Comparison of ENCODE assay signal across 8 mouse cellular contexts in genomic region chrX:95253517-95253916, GRCm38 (mm10). TPM values are rescaled to one million over a fixed set of nuclear protein-coding genes. Genes with fewer than 3 reads are reported as not detected.
DNase-seq lines count a peak whose midpoint lies in the region; ATAC-seq and TF ChIP-seq lines count a peak whose summit lies in the region.

No protein-coding gene starts in this region.

- no peak overlapping the region for H3K4me2 ChIP-seq in hindbrain, postnatal 0 days (ENCODE audit: low read depth, low read length)
- no peak overlapping the region for H3K4me2 ChIP-seq in hindbrain, embryonic 13.5 days

- no peaks in the 10 kb centered on the region for H3K36me3 ChIP-seq in hindbrain, postnatal 0 days (ENCODE audit: insufficient read depth, low read length)
- no peaks in the 10 kb centered on the region for H3K36me3 ChIP-seq in hindbrain, embryonic 13.5 days
- H3K36me3 ChIP-seq in G1E (replicated peaks), result no peaks in the 10 kb centered on the region
- no peaks in the 10 kb centered on the region for H3K36me3 ChIP-seq in limb, embryonic 10.5 days
- no peaks in the 10 kb centered on the region for H3K36me3 ChIP-seq in testis, adult 2 months (ENCODE audit: control insufficient read depth, insufficient read depth, low read length)

- H3K27me3 ChIP-seq in hindbrain, postnatal 0 days (ENCODE audit: insufficient read depth, low read length), result no peaks in the 10 kb centered on the region
- no peaks in the 10 kb centered on the region for H3K27me3 ChIP-seq in hindbrain, embryonic 13.5 days
- no peaks in the 10 kb centered on the region for H3K27me3 ChIP-seq in G1E (ENCODE audit: insufficient read depth, low read length)
- H3K27me3 ChIP-seq in limb, embryonic 10.5 days (ENCODE audit: low read depth, poor library complexity, severe bottlenecking), result peaks cover 10% of the 10 kb centered on the region; the same call in 1 of the 2 replicates
- no peaks in the 10 kb centered on the region for H3K27me3 ChIP-seq in testis, adult 2 months (ENCODE audit: control insufficient read depth, insufficient read depth, low read length)

- H3K9ac ChIP-seq in hindbrain, postnatal 0 days (replicated peaks; ENCODE audit: low read length), result no peak overlapping the region
- no peak overlapping the region for H3K9ac ChIP-seq in hindbrain, embryonic 13.5 days

- DNase-seq in hindbrain, postnatal 0 days (ENCODE audit: low spot score), result peak; percentile 10
- DNase-seq in B cell, adult 2 months, result peak; percentile 7 to 27
- DNase-seq in G1E (ENCODE audit: low spot score), result no peak
- peak; percentile 31 for DNase-seq in embryo, embryonic 10.5 days (ENCODE audit: low spot score)
- peak; percentile 45 for DNase-seq in limb, embryonic 10.5 days (ENCODE audit: low spot score)
- no peak for DNase-seq in frontal cortex, postnatal 25 days (ENCODE audit: low spot score in 2 of 2)

- TF ChIP-seq POLR2A in testis, adult 2 months (IDR thresholded peaks at IDR 0.05; ENCODE audit: control insufficient read depth, low read depth, low read length), result no peak

- peak; percentile 55 for TF ChIP-seq CTCF in hindbrain, postnatal 0 days (IDR thresholded peaks at IDR 0.05; ENCODE audit: low read depth)
- TF ChIP-seq CTCF in G1E (IDR thresholded peaks at IDR 0.05; ENCODE audit: low read depth, low read length), result 0 out of 2 replicates have a peak, but pooled peaks have one; percentile 15
- peak; percentile 57; the same call in 1 of the 2 replicates for TF ChIP-seq CTCF in testis, adult 2 months (IDR thresholded peaks at IDR 0.05; ENCODE audit: control insufficient read depth, insufficient read depth, insufficient replicate concordance, low read depth, low read length)

- H3K27ac ChIP-seq in hindbrain, postnatal 0 days, result no peak overlapping the region
- H3K27ac ChIP-seq in hindbrain, embryonic 13.5 days, result no peak overlapping the region
- H3K27ac ChIP-seq in limb, embryonic 10.5 days, result no peak overlapping the region
- H3K27ac ChIP-seq in testis, adult 2 months (ENCODE audit: control insufficient read depth, insufficient read depth, low read depth, low read length), result no peak overlapping the region

- no peak for ATAC-seq in hindbrain, postnatal 0 days
- no peak for ATAC-seq in hindbrain, embryonic 13.5 days (ENCODE audit: low FRiP score)
- no peak for ATAC-seq in G1E (ENCODE audit: extremely low read depth, insufficient number of reproducible peaks, low FRiP score, poor library complexity, severe bottlenecking)

- WGBS in hindbrain, postnatal 0 days, result 35% methylated on average over 13 of the region's 13 CpGs
- 29% methylated on average over 13 of the region's 13 CpGs for WGBS in hindbrain, embryonic 13.5 days
- WGBS in limb, embryonic 10.5 days, result 28% methylated on average over 13 of the region's 13 CpGs

- H3K9me3 ChIP-seq in hindbrain, postnatal 0 days (ENCODE audit: low read length), result no peaks in the 10 kb centered on the region
- no peaks in the 10 kb centered on the region for H3K9me3 ChIP-seq in hindbrain, embryonic 13.5 days
- no peaks in the 10 kb centered on the region for H3K9me3 ChIP-seq in G1E (replicated peaks)
- no peaks in the 10 kb centered on the region for H3K9me3 ChIP-seq in limb, embryonic 10.5 days (replicated peaks)

- no peaks in the 10 kb centered on the region for H3K4me1 ChIP-seq in hindbrain, postnatal 0 days (ENCODE audit: insufficient read depth, low read length)
- no peaks in the 10 kb centered on the region for H3K4me1 ChIP-seq in hindbrain, embryonic 13.5 days (replicated peaks)
- H3K4me1 ChIP-seq in G1E (ENCODE audit: insufficient read depth, low read depth, low read length), result no peaks in the 10 kb centered on the region
- no peaks in the 10 kb centered on the region for H3K4me1 ChIP-seq in limb, embryonic 10.5 days
- no peaks in the 10 kb centered on the region for H3K4me1 ChIP-seq in testis, adult 2 months (ENCODE audit: control insufficient read depth, insufficient read depth, low read length)

- H3K4me3 ChIP-seq in hindbrain, postnatal 0 days (ENCODE audit: low read length), result no peak overlapping the region
- no peak overlapping the region for H3K4me3 ChIP-seq in hindbrain, embryonic 13.5 days
- H3K4me3 ChIP-seq in G1E (ENCODE audit: low read depth, low read length), result no peak overlapping the region
- H3K4me3 ChIP-seq in limb, embryonic 10.5 days, result no peak overlapping the region
- H3K4me3 ChIP-seq in testis, adult 2 months (ENCODE audit: control insufficient read depth, low read depth, low read length), result no peak overlapping the region

RNA-seq across cellular contexts. Expression of gene Arhgef9, which starts 56.9 kb away (rescaled TPM):
- total RNA-seq in hindbrain, postnatal 0 days (2014; rRNA removed), result 46.6 and 60.6 TPM in 2 replicates
- polyA plus RNA-seq in hindbrain, postnatal 0 days (2015; fragmentation: Nextera tagmentation; extraction: Ambion mirVana), result 33.1 and 33.3 TPM in 2 replicates
- 43.9 and 45.6 TPM in 2 replicates for polyA plus RNA-seq in hindbrain, embryonic 13.5 days (2015; fragmentation: Nextera tagmentation; extraction: Ambion mirVana)
- total RNA-seq in G1E (2014; fragmentation: Nextera tagmentation), result 0.53 TPM in 1 of 2 replicates, not detected in the other
- 0.16 TPM in 1 of 2 replicates, not detected in the other for total RNA-seq in G1E (2017)
- not detected in 2 replicates for polyA plus RNA-seq in G1E (2012)
- polyA plus RNA-seq in limb, embryonic 10.5 days (2016; fragmentation: Nextera tagmentation; extraction: Ambion mirVana), result 8.6 and 13.3 TPM in 2 replicates
- 0.32 and 1.0 TPM in 2 replicates for polyA plus RNA-seq in testis, adult 2 months (2012; rRNA removed)

Comparison
In these comparisons a context has a peak if more than half of its experiments do, and no peak if none do; other contexts are left out.
1. DNase-seq: peak in hindbrain, postnatal 0 days (single experiment), B cell, adult 2 months (2 of 2), embryo, embryonic 10.5 days (single experiment) and limb, embryonic 10.5 days (single experiment); none in G1E (single experiment) and frontal cortex, postnatal 25 days (0 of 2).
2. Peak in every context shown above with its lines, with median percentiles within 50 percentile points of each other: CTCF ChIP-seq.